Mouse (Mus musculus): Measurements from ENCODE around the gene Vamp2. TPM values are rescaled to one million over a fixed set of nuclear protein-coding genes. Genes with fewer than 3 reads are reported as not detected.

Vamp2 gene
- polyA plus RNA-seq, 1 experiment from 2014 or later: 103 TPM

Other genes starting within 250 kb of the Vamp2 start
- 58.3 and 61.3 TPM in 2 replicates for gene Ndel1, start 216.6 kb upstream of the Vamp2 start, polyA plus RNA-seq (2016; fragmentation: Nextera tagmentation; extraction: Ambion mirVana)
- 0.06 TPM in 1 of 2 replicates, not detected in the other for gene Rnf222, start 199.9 kb upstream of the Vamp2 start, polyA plus RNA-seq (2016; fragmentation: Nextera tagmentation; extraction: Ambion mirVana)
- gene Rpl26, start 186.9 kb upstream of the Vamp2 start, polyA plus RNA-seq (2016; fragmentation: Nextera tagmentation; extraction: Ambion mirVana): 781 and 837 TPM in 2 replicates
- 0.18 and 0.54 TPM in 2 replicates for gene Odf4, start 161.4 kb upstream of the Vamp2 start, polyA plus RNA-seq (2016; fragmentation: Nextera tagmentation; extraction: Ambion mirVana)
- gene Arhgef15, start 131.0 kb upstream of the Vamp2 start, polyA plus RNA-seq (2016; fragmentation: Nextera tagmentation; extraction: Ambion mirVana): 5.6 and 6.4 TPM in 2 replicates
- gene Slc25a35, start 120.4 kb upstream of the Vamp2 start, polyA plus RNA-seq (2016; fragmentation: Nextera tagmentation; extraction: Ambion mirVana): 2.1 and 2.6 TPM in 2 replicates
- gene Rangrf, start 113.3 kb upstream of the Vamp2 start, polyA plus RNA-seq (2016; fragmentation: Nextera tagmentation; extraction: Ambion mirVana): 54.1 and 57.8 TPM in 2 replicates
- gene Pfas, start 80.0 kb upstream of the Vamp2 start, polyA plus RNA-seq (2016; fragmentation: Nextera tagmentation; extraction: Ambion mirVana): 35.4 and 40.4 TPM in 2 replicates
- 71.0 and 81.5 TPM in 2 replicates for gene Ctc1, start 72.6 kb upstream of the Vamp2 start, polyA plus RNA-seq (2016; fragmentation: Nextera tagmentation; extraction: Ambion mirVana)
- 163 and 169 TPM in 2 replicates for gene Aurkb, start 42.8 kb upstream of the Vamp2 start, polyA plus RNA-seq (2016; fragmentation: Nextera tagmentation; extraction: Ambion mirVana)
- gene Borcs6, start 28.8 kb upstream of the Vamp2 start, polyA plus RNA-seq (2016; fragmentation: Nextera tagmentation; extraction: Ambion mirVana): 7.4 and 11.1 TPM in 2 replicates
- 53.4 and 56.9 TPM in 2 replicates for gene Tmem107, start 17.7 kb upstream of the Vamp2 start, polyA plus RNA-seq (2016; fragmentation: Nextera tagmentation; extraction: Ambion mirVana)
- 7.8 and 12.3 TPM in 2 replicates for gene Per1, start 6.7 kb downstream of the Vamp2 start, polyA plus RNA-seq (2016; fragmentation: Nextera tagmentation; extraction: Ambion mirVana)
- gene Hes7, start 31.9 kb downstream of the Vamp2 start, polyA plus RNA-seq (2016; fragmentation: Nextera tagmentation; extraction: Ambion mirVana): 0.31 and 0.43 TPM in 2 replicates
- gene 9130213A22Rik, start 34.1 kb downstream of the Vamp2 start, polyA plus RNA-seq (2016; fragmentation: Nextera tagmentation; extraction: Ambion mirVana): 0.11 TPM in 1 of 2 replicates, not detected in the other
- gene Aloxe3, start 37.4 kb downstream of the Vamp2 start, polyA plus RNA-seq (2016; fragmentation: Nextera tagmentation; extraction: Ambion mirVana): 0.19 and 0.55 TPM in 2 replicates
- gene Alox12b, start 68.5 kb downstream of the Vamp2 start, polyA plus RNA-seq (2016; fragmentation: Nextera tagmentation; extraction: Ambion mirVana): not detected in 2 replicates
- gene Alox8, start 109.4 kb downstream of the Vamp2 start, polyA plus RNA-seq (2016; fragmentation: Nextera tagmentation; extraction: Ambion mirVana): not detected in 2 replicates
- gene Gucy2e, start 148.5 kb downstream of the Vamp2 start, polyA plus RNA-seq (2016; fragmentation: Nextera tagmentation; extraction: Ambion mirVana): 0.17 and 0.19 TPM in 2 replicates
- gene Cntrob, start 235.3 kb downstream of the Vamp2 start, polyA plus RNA-seq (2016; fragmentation: Nextera tagmentation; extraction: Ambion mirVana): 49.0 and 52.6 TPM in 2 replicates
- 185 and 192 TPM in 2 replicates for gene Trappc1, start 235.5 kb downstream of the Vamp2 start, polyA plus RNA-seq (2016; fragmentation: Nextera tagmentation; extraction: Ambion mirVana)
- 5.1 and 5.5 TPM in 2 replicates for gene Kcnab3, start 237.8 kb downstream of the Vamp2 start, polyA plus RNA-seq (2016; fragmentation: Nextera tagmentation; extraction: Ambion mirVana)